Mouse (Mus musculus) kidney, postnatal 0 days (tissue): ENCODE measurements around the gene Ahcyl2. TPM values are rescaled to one million over a fixed set of nuclear protein-coding genes. Genes with fewer than 3 reads are reported as not detected.
A peak's percentile ranks its signal among the peaks of the same experiment; 100 is the strongest.

ENCODE experiments used
- ATAC-seq: fragments of 200-750 bp; cut with Nextera tagmentation; replicated peaks from 2 replicates; pipeline ENCODE4 v1.8.0; 2017; ENCODE audit warnings: low read depth, moderate number of reproducible peaks, moderate TSS enrichment, moderate library complexity; ENCODE audit not compliant: low FRiP score
- DNase-seq: peaks from one replicate; pipeline ENCODE4 v3.0.0-alpha.2; 2016; ENCODE audit warnings: low spot score
- H3K27ac ChIP-seq: fragments of 300-500 bp; sonication (generic); 2 replicates; pipeline ENCODE4 v1.5.1; 2014; ENCODE audit warnings: mild to moderate bottlenecking
- H3K27me3 ChIP-seq: fragments of 300-500 bp; sonication (generic); 2 replicates; pipeline ENCODE4 v1.6.1; 2014; ENCODE audit warnings: low read length, mixed read lengths; ENCODE audit not compliant: insufficient read depth
- H3K36me3 ChIP-seq: fragments of 300-500 bp; sonication (generic); 2 replicates; pipeline ENCODE4 v1.6.1; 2014; ENCODE audit warnings: low read length, mixed read lengths; ENCODE audit not compliant: insufficient read depth
- H3K4me1 ChIP-seq: fragments of 300-500 bp; sonication (generic); replicated peaks from 2 replicates; pipeline ENCODE4 v1.6.1; 2014; ENCODE audit warnings: antibody characterized with exemption, low read length, mixed read lengths; ENCODE audit not compliant: insufficient read depth
- H3K4me2 ChIP-seq: fragments of 300-500 bp; sonication (generic); 2 replicates; pipeline ENCODE4 v1.6.1; 2014; ENCODE audit warnings: mild to moderate bottlenecking, low read length, moderate library complexity, mixed read lengths
- H3K4me3 ChIP-seq: fragments of 300-500 bp; sonication (generic); replicated peaks from 2 replicates; pipeline ENCODE4 v1.5.1; 2014; ENCODE audit warnings: low read depth, low read length
- H3K9ac ChIP-seq: fragments of 300-500 bp; sonication (generic); 2 replicates; pipeline ENCODE4 v1.6.1; 2014; ENCODE audit warnings: low read depth, low read length
- H3K9me3 ChIP-seq: fragments of 300-500 bp; sonication (generic); replicated peaks from 2 replicates; pipeline ENCODE4 v1.6.1; 2016; ENCODE audit warnings: low read length, inconsistent platforms, mixed read lengths
- CTCF ChIP-seq: IDR thresholded peaks from 2 replicates; pipeline ENCODE4 v1.5.1; 2016; ENCODE audit warnings: antibody characterized with exemption, low read depth, mild to moderate bottlenecking, moderate library complexity
- WGBS: fragments of 180-500 bp; shearing (Covaris S2); extraction: QIAGEN DNeasy Blood & Tissue Kit; methylation state at CpG from one replicate; pipeline ENCODE4 v1.1.7; 2014; 5-methylcytosine and 5-hydroxymethylcytosine counted together
- polyA plus RNA-seq: library from polyadenylated mRNA; unstranded; fragments of >200 nt; fragmentation: Nextera tagmentation; extraction: Ambion mirVana; gene quantifications from 2 replicates; pipeline ENCODE4 v1.2.1, GENCODE M21; 2015

Ahcyl2 gene
- polyA plus RNA-seq, 1 experiment from 2014 or later = 18.7 TPM

GRCm38 (mm10) chr6:29916530-29917382, 148.9 kb downstream of the Ahcyl2 start, which contains the start of gene Strip2:
Gene Strip2, plus strand, starts transcription at chr6:29917012.
- H3K27ac ChIP-seq = no peak within 1 kb of the TSS
- WGBS = 1% methylated on average over 67 of the region's 67 CpGs
- H3K9me3 ChIP-seq = no peaks in the 10 kb centered on the region
- ATAC-seq (peak; percentile 97), DNase-seq (peak; percentile 96)
- H3K4me1 ChIP-seq = no peaks in the 10 kb centered on the region
- no peaks in the 10 kb centered on the region; the same call in 1 of the 2 replicates for H3K27me3 ChIP-seq
- no peaks in the 10 kb centered on the region for H3K36me3 ChIP-seq
- TF ChIP-seq CTCF = no peak
- H3K9ac ChIP-seq = peak within 1 kb of the TSS; percentile 47
- peak within 1 kb of the TSS; percentile 87 for H3K4me2 ChIP-seq
- peak within 1 kb of the TSS; percentile 65 for H3K4me3 ChIP-seq

GRCm38 (mm10) chr6:29917383-29917720, 149.5 kb downstream of the Ahcyl2 start:
- Histone ChIP-seq H3K4me1 (no peaks in the 10 kb centered on the region), H3K27ac (no peak overlapping the region), H3K9ac (peak overlapping the region; percentile 47), H3K9me3 (no peaks in the 10 kb centered on the region), H3K4me2 (peak overlapping the region; percentile 87), H3K36me3 (no peaks in the 10 kb centered on the region), H3K4me3 (peak overlapping the region; percentile 65), H3K27me3 (no peaks in the 10 kb centered on the region; the same call in 1 of the 2 replicates)
- peak; percentile 79 for ATAC-seq
- DNase-seq = peak; percentile 29
- under 1% methylated on average over 21 of the region's 21 CpGs for WGBS
- TF ChIP-seq CTCF = no peak

- ATAC-seq (no peak), DNase-seq (no peak)
- WGBS = 47% methylated on average over 4 of the region's 4 CpGs
- no peaks in the 10 kb centered on the region for H3K4me1 ChIP-seq
- H3K4me2 ChIP-seq = no peak overlapping the region
- no peaks in the 10 kb centered on the region for H3K9me3 ChIP-seq
- H3K27ac ChIP-seq = no peak overlapping the region
- H3K27me3 ChIP-seq = no peaks in the 10 kb centered on the region; the same call in 1 of the 2 replicates
- no peak overlapping the region for H3K4me3 ChIP-seq
- TF ChIP-seq CTCF = no peak
- H3K36me3 ChIP-seq = no peaks in the 10 kb centered on the region
- no peak overlapping the region for H3K9ac ChIP-seq
These were observed 150.1 kb downstream of the Ahcyl2 start for GRCm38 (mm10) chr6:29917947-29918346.

GRCm38 (mm10) chr6:29923501-29923900, 155.7 kb downstream of the Ahcyl2 start:
- Histone ChIP-seq H3K4me3 (no peak overlapping the region), H3K4me1 (no peaks in the 10 kb centered on the region), H3K27me3 (no peaks in the 10 kb centered on the region; the same call in 1 of the 2 replicates), H3K36me3 (no peaks in the 10 kb centered on the region), H3K9ac (no peak overlapping the region), H3K4me2 (no peak overlapping the region), H3K27ac (no peak overlapping the region), H3K9me3 (no peaks in the 10 kb centered on the region)
- DNase-seq (no peak), ATAC-seq (no peak)
- 51% methylated on average over 4 of the region's 4 CpGs for WGBS
- TF ChIP-seq CTCF = no peak

- Histone ChIP-seq H3K4me2 (no peak overlapping the region), H3K4me3 (no peak overlapping the region), H3K9ac (no peak overlapping the region), H3K9me3 (no peaks in the 10 kb centered on the region), H3K4me1 (no peaks in the 10 kb centered on the region), H3K27ac (no peak overlapping the region), H3K27me3 (no peaks in the 10 kb centered on the region), H3K36me3 (no peaks in the 10 kb centered on the region)
- DNase-seq (no peak), ATAC-seq (no peak)
- WGBS = 61% methylated on average over 6 of the region's 6 CpGs
- TF ChIP-seq CTCF = no peak
These were observed 157.9 kb downstream of the Ahcyl2 start for GRCm38 (mm10) chr6:29925594-29926219.

DNA sequence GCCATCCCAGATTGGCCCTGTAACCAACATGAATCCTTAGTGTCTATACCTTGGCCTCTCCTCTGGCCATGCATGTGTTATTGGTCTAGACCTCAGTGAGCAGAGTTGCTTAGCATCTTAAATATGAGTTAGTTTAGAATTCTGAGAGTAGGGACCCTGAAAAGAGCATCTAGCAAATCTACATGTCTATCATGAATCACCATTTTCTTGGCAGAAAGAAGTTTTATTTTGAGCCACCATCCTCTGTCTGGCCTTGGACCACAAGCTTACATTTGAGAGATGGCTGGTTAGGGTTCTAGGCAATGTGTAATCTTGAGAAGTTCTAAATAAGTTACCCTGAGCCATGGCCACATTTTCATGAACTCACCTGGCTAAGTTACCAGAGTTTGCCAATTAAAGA, 162.3 kb downstream of the Ahcyl2 start:
- Histone ChIP-seq H3K9ac (no peak overlapping the region), H3K27me3 (no peaks in the 10 kb centered on the region), H3K27ac (no peak overlapping the region), H3K4me1 (no peaks in the 10 kb centered on the region), H3K36me3 (no peaks in the 10 kb centered on the region), H3K9me3 (no peaks in the 10 kb centered on the region), H3K4me3 (no peak overlapping the region), H3K4me2 (no peak overlapping the region)
- ATAC-seq (no peak), DNase-seq (no peak)
- TF ChIP-seq CTCF = no peak
